Mouse (Mus musculus) cerebellum, adult 8-10 months (tissue): ENCODE results near the gene Maml1.
"Not testable (repeated sequence)": the region's sequence is repeated elsewhere in the genome, so short reads cannot be mapped to it uniquely, and the experiment has no call there.

ENCODE experiments used
- DNase-seq: peaks from one replicate; pipeline ENCODE4 v3.0.0; 2022

Maml1 gene

DNA sequence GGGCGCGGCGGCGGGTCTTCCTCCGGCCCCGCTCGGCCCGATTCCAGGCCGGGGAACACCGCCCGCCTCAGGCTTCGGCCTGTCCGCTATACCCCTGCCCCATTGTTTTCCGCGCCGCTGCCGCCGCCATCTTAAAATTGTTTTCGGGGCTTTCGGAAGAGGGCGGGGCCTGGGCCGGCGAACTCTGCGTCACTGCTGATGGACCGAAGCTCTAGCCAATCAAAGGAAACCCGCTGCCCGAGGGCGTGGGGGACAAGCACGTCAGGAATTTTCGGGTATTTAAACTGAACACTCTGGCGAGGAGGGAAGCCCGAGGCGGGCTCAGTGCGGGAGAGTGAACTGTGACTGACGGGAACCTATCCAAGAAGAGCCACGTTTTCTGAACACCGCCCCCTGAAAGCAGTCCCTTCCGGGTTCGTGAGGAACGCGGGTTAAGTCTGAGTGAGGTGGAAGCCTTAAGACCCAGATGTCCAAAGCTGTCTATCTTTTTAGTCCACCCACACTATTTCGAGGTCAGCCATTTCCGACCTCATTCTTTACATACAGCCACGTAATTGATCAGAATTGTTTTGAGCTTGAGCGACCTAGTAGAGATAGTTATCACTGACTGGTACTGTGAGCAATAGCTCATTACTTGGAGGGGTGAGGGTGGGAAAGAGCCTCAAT lies at the start of gene Maml1:
Gene Maml1 (minus strand): TSS at position 122 of the 666 bp plus-strand sequence.
- DNase-seq: peak; percentile 96

DNA sequence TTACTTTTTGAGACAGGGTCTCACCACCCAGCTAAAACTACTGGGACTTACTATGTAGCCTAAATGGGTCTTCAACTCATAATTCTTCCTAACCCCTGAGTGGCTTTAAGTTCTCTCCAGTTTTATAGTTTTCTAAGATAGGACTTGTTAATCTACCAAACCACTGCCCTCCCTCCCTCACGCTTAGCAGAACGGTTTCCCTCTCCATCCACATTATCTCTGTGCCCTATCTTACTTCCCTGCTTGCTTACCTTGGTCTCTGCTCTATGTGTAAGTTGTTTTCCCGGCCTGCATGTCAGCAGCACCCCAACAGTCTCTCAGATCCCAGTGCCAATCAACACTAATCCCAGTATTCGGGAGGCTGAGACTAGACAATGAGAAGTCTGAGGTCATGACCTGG lies 44.8 kb upstream of the Maml1 start:
- DNase-seq: no peak

DNA sequence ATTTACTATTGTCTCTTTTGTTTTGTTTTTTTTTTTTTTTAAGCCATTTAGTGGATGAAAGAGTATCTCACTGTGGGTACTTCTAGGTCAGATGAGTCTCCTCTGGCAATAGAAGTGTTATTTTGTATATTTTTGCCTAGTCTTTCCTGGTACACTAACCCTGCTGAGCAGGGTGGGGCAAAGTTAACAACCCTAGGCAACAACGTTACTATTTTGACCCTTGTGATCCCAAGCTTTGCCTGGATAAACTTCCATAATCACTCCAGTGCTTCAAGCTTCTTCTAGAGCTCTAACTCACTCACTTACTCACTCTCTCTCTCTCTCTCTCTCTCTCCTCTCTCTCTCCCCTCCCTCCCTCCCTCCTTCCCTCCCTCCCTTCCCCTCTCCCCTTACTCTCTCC lies 44.0 kb upstream of the Maml1 start:
- no peak for DNase-seq

DNA sequence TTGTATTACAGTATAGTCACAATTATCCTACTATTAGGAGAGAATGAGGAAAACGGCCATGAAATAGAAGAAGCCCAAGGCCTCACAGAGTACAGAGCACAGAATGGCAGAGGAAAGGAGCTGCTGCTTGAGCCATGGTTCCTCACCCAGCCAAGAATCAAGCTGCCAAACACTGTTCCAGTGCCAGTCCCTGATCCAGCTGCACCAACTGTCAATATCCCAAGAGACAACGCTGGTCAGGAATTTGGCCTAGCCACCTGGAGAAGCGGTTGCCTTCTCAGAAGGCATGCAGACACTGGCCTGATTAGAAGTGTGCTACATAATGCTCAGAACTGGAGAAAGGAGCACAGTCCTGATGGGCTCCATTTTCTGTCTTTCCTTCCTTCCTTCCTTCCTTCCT lies 41.1 kb upstream of the Maml1 start:
- no peak for DNase-seq

DNA sequence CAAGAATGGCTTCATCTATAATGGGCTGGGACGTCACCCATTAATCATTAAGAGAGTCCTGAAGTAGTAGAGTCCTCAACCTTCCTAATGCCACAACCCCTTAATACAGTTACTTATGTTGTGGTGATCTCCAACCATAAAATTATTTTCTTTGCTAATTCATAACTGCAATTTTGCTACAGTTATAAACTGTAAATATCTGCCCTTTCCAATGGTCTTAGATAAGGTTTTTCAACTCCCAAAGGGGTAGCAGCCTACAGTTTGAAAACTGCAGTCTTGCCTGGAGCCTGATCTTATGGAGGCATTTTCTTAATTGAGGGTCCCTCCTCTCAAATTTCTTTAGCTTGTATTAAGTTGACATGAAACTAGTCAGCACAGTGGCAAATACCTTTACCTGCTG lies 37.3 kb upstream of the Maml1 start:
- DNase-seq: no peak

DNA sequence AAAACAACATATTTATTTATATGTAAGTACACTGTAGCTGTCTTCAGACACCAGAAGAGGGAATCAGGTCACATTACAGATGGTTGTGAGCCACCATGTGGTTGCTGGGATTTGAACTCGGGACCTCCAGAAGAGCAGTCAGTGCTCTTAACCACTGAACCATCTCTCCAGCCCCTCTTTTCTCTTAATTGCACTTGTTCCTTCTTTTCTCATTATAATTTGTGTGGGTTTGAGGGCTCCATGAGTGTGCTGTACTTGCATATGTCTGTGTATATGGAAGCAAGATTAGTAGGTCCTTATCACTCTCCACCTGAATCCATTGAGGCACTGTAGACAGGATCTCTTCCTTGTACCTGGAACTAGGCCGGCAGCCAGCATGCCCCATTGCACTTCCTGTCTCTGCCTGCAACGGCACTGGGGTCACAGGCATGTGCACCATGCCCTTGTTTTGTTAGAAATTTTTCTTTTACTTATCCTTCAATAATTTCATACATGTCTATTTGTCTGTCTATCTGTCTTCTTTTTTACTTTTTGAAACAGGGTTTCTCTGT lies 36.0 kb upstream of the Maml1 start:
- DNase-seq: no peak

DNA sequence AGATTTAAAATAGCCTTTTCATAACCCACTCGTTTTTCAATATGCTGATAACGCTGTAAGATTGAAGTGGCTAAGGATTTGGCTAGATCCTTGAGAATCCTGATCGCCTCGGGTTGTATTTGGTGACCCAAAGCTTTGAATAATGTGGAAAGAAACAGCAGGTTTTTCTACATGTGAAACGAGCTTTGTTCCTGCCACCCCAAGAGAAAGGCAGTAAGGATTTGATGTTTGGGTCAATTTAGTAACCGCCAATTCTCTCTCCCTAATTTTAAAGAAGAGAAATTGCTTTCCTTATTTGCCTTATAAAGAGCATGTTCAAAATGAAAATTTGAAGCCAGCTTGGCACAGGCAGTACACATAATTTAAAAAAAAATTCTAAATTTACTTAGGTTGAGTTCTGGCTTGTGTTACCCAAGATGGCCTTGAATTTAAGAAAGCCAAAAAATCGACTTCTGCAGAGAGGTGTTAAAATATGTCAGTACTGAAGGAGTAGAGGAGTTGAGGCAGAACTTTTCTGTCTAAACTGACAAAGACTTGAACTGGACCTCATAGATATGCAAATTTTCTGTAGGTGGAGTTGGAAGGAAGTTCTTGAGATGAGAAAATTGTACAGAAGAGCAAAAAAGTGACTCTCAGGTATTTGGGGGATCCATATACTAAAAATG lies 34.3 kb upstream of the Maml1 start:
- DNase-seq: no peak

DNA sequence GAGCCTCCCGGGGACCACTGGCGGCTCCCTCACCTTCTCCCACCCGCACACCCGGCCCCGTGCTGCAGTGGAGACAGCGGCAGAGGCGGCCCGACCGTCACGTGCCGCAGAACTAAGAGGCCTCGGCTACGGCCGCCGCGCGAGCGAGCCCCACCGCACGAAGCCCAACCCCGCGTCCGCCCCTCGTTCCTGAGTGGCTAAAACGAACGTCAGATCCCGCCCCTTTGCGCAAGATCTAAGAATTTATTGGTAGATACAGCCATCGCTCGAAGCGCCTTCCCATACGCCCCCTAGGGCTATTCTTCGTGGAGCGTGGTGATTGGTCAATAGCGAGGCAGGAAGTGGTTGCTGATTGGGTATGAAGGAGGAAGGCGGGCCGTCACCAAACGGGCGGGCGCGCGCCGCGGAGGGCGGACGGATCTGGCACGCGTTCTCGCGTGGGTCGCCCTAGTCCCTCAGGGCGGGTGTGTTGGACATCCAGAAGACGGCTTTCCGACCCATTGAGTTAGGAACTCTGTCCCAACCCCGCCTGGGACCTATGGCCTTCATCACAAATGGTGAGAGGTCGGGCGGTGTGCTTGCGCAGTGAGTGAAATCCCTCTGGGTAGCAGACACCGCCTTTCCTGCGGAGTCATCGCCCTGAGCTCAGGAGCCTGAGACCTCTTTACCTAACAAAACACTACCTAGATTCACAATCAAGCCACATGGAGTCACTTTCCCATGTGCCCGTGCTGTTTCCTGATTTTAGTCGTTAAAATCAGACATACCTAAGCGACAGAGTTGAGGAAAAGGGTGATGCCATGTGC lies 33.6 kb upstream of the Maml1 start, which contains the start of gene Canx:
Gene Canx (minus strand): TSS at position 178 of the 806 bp plus-strand sequence.
- peak; percentile 99 for DNase-seq

DNA sequence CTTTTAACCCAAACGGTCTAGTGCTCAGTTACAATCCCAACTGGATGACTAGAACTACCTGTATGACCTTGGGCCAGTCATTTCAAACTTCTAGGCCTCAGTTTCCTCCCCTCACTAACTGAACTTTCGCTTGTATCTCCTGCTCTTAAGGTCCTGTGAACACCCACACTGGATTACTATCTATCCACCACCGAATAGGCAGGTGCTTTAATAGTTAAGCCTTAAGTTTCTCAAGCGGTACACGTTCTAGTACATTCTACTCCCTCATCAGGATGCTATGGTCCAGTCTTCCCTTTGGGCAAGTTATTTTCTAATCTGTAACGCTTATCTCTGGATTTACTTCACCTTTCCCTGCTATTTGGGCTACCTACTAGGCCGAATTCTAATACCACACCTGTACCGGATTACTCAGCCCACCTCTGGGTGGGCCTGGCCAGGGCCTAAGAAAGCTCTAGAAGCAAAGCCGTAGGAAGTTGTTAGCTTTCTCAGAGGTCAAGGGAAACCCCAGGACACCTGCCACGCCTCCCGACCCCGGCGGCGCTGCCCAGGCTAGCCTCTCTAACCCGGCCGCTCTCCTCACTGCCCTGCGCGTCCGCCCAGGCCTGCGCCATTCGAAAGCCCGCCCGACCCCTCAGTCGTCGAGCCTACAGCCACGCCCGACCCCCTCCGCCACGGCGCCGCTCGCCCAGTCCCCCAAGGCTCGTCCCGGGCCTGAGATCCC lies 32.8 kb upstream of the Maml1 start:
- no peak for DNase-seq

DNA sequence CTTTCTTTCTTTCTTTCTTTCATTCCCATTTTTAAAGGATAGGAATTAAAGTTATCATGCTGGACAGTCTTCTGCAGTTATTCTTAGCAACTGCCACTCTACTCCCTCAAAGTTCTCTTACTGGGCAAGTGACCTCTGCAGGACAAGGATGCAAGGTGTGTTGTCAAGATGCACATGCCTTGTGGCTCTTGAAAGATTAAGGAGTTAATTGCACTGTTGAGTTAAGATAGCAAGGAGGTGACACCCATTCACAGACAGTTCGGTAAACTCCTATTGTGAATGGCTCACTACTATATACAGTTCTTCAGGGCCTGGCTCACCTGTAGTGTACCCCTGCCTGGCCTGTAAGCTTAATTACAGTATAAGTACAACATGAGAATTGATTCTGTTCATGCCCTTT lies 31.7 kb upstream of the Maml1 start:
- no peak for DNase-seq

DNA sequence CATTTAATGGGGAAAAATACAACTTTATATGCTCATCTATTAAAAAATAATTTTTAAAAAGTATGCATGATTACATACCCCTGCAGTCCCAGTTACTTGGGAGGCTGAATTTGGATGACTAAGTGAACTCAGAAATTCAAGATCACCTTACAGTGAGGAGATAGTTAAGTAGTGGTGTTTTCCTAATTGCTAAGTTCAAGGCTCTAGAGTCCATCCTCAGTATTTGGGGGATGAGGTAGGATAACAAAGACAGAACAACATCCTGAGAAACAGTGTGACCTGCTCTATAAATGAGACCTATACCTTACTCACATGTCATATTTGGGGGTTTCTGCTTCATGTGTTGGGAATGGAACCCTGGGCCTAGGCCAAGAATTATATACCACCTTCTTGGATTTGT lies 30.2 kb upstream of the Maml1 start:
- no peak for DNase-seq

DNA sequence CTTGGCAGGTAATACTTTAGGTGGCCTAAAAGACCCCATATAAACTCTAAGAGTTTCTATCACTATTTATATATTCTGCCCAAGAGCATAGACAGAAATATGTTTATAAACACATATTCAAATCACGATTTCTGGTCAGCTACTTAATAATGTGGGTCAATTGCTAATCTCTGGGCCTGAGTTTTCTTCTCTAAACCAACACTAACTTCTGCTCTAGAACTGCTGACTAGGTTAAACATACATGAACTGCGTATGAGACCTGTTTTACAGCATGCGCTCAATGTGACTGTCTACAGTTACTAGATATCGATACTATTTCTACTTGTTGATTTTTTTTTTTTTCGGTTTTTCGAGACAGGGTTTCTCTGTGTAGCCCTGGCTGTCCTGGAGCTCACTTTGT lies 29.1 kb upstream of the Maml1 start:
- DNase-seq: no peak

DNA sequence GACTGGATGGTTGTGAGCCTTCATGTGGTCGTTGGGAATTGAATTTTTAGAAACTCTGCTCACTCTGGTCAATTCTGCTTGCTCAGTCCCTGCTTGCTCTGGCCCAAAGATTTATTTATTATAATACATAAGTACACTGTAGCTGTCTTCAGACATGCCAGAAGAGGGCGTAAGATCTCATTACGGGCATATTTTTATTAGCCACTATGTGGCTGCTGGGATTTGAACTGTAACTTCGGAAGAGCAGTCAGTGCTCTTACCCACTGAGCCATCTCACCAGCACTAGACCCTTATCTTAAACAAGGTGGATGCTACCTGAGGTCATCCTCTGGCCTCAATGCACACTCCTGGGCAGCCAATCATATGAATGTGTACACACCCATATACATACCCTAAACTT lies 27.2 kb upstream of the Maml1 start:
- DNase-seq: not testable (repeated sequence)

DNA sequence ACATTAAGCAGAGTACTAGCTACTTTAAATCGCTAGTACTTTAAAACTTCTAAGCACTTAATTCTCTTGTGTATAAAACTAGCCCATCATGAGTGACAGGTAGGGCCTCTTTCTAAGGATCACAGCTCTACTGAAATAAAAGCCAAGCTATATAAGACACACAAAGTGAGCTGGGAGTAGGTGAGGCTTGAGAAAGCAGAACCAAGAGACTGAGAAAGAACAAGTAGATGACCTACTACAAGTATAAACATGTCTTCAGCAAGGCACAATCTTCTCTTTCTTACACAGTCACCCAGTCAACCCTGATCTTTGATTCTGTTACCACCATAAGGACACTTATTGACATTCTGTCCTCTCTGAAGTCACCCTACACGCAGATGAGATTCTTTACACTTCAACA lies 20.7 kb upstream of the Maml1 start:
- DNase-seq: no peak

DNA sequence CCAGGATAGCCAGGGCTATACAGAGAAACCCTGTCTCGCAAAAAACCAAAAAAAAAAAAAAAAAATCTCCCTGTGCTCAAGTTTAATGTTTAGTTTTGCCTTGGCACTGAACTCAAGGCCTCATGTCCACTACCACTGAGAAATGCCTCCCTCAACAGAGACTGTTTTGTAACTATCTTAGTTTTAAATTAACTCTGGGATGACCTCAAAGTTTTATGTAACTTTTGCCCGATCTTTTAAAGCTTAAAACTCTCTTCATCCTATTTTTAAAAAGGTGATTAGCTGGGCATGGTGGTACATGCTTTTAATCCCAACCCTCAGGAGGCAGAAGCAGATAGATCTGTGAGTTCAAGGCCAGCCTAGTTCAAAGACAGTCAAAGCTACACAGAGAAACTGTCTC lies 11.3 kb upstream of the Maml1 start:
- no peak for DNase-seq

DNA sequence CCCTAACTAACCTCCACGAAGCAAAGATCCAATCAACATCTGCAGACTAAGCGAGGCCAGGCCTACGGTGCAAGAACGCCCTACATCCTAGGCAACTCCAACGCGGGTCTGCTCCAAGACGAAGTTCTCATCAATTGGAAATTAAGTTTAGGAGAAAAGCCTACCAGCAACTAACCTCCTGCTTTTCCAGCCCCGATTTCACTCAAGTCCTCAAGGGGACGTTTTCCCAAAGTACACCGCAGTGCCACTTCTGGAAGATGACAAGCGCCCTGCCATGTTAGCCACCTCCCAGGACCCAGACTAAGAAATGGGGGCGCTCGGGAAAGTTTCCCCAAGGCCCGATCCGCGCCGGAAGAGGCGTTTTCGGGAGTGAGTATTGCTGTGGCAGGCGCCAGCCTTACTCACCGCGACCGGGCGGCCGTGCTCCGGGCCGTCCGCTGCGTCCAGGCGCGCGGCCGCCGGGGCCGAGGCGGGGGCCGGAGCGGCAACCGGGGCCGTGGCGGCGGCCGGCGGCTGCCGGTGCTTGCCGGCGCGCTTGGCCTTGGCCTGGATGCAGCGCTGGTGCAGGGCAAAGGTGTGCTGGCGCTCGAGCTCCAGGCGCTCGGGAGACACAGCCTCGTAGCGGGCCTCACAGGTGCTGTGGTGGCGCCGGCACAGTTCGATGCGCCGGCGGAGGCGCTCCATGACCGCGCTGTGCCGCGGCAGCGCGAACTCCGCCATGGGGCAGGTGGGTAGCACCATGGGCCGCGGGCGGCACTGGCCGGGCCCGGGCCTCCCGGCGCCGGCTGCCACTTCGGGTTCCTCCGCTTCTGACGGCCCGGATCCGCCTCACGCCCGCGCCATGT lies 568 bp downstream of the Maml1 start:
- DNase-seq: no peak

DNA sequence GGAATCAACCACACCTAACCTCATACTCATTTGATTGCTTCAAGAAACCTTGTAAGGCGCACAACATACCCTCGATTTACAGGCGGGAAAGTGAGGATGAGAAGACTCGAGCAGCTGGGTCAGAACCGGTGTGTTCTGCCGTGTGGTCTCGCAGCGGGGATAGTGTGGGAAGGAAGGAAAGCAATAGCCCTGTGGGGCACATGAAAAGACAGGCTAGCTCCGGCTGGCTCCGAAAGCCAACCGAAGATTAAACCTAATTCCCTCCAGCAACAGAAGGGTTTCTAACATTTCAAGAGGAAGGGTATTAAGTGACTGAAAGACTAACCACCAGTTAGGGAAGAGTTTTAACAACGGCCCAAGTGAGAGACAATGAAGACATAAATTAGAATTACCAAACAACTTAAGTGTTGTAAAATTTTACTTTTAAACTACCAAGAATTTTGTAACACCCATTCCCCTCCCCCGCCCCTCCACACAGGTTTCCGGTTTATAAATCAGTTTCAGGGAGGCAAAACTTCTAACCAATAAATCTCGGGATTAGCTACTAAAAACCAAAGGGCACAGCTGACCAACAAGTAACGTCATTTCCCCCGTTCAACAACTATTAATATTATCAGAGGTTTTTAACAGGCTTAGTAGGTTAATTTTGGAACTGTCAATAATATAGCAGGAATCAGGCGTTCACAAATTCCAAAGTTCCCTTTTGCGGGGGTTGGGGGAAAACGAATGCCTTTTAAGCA lies 1.5 kb downstream of the Maml1 start:
- DNase-seq: no peak

DNA sequence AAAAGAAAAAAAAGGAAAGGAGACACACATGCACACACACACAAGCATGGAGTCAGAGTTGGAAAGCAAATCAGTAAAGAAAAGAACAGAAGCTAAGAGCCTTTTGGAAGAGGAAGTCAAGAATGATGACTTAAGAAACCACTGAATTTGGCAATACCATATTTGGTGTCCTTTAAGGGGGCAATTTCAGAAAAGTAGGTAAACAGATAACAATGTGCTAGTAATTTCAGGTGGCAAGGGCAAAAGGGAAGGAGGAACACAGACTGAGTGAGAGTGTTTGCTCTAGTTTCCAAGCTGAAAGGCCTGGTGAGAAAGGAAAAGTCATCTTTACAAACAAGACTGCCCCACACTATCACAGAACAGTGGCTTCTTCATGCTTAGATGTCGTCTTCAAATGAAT lies 5.7 kb downstream of the Maml1 start:
- DNase-seq: no peak

DNA sequence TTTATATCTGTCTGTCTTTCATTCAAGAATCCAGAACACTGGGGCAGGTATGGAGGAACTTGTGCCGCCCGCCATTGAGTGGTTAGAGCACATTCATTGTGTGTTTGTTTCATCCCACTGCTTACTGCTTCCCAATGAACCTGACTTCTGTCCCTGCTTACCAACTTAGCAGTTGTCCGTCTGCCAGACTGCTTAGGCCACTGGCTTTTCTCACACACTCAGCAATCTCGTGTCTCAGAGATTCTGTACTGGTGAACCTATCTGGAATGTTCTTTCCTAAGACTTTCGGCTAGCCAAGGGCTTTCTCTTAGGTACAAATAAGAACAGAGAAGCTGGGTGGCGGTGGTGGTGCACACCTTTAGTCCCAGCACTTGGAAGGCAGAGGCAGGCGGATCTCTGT lies 6.4 kb downstream of the Maml1 start:
- no peak for DNase-seq

DNA sequence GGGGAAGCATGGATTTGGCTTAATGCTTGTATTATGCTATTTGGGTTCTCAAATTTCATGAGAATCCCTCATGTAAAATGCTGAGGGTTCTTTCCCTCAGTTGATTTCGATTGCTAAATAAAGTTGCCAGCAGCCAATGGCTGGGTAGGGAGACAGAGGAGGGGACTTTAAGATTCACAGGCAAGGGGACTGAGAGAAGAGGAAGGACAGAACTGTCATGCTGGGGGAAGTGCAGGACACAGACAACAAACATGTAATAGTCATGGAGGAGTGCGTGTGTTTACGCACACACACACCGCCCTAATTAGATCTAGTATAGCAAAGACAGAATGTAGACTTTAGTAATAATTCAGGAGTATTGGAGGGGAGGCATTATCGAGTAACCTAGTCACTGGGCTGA lies 6.8 kb downstream of the Maml1 start:
- no peak for DNase-seq

DNA sequence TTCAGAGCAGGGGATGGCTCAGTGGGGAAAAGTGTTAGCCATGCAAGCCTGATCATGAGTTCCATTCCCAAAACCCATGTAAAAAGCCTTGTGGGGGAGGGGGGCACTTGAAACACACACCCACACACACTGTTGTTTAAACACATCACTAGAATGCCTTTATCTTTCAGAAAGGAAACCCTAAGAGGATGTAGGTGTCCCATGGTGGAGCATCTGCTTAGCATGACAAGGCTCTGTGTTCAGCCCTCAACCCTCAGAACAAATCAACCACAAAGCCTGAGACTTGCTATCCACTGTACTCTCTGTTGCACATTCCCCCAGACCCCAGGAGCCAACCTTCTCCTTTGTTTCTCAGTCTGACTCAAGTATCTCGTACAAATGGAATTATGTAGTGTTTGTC lies 12.1 kb downstream of the Maml1 start:
- DNase-seq: no peak
